23 mouse cellular contexts compared by ENCODE assay signal in genomic region chr19:18083312-18083711, GRCm38 (mm10).
DNase-seq lines count a peak whose midpoint lies in the region; ATAC-seq and TF ChIP-seq lines count a peak whose summit lies in the region.
"Had no signal": no experiment of that assay in that cellular context is flagged by ENCODE, and none has a peak within 500 bp of the region (broad histone marks: within the 10 kb centered on the region; RNA-seq: fewer than 3 reads in every experiment).

No protein-coding gene starts in this region.

- no peak overlapping the region for H3K27ac ChIP-seq in cerebellum, adult 2 months (ENCODE audit: insufficient read depth, low read length)
- H3K27ac ChIP-seq: embryonic facial prominence, embryonic 15.5 days; forebrain, embryonic 10.5 days; gastrocnemius, adult 2 months; heart, embryonic 13.5 days; hindbrain, embryonic 15.5 days had no signal

- peak; percentile 72; the same call in 1 of the 2 replicates for ATAC-seq in cerebellum, adult (ENCODE audit: insufficient number of reproducible peaks, low FRiP score, low TSS enrichment)
- no peak for ATAC-seq in megakaryocyte progenitor cell, adult 5-6 weeks (replicated peaks; ENCODE audit: poor library complexity)
- ATAC-seq: activated CD4-positive, CD25-positive, alpha-beta regulatory T cell, adult 4 months; forebrain, embryonic 14.5 days; intestine, embryonic 16.5 days; Patski had no signal

- TF ChIP-seq POLR2A in cerebellum, adult 2 months (IDR thresholded peaks at IDR 0.05; ENCODE audit: borderline replicate concordance, insufficient read depth, low read length): no peak

- DNase-seq in brain, adult 2 months (ENCODE audit: low read depth, low spot score): peak; percentile 21
- peak; percentile 62 to 78 for DNase-seq in cerebellum, adult 2 months
- DNase-seq in cerebellum, postnatal 10 days: peak; percentile 70 to 87
- DNase-seq in lung, adult 18-20 months: no peak
- DNase-seq in urinary bladder, postnatal 36 days (ENCODE audit: low spot score in 2 of 2): no peak
- DNase-seq in testis, postnatal 10 days (ENCODE audit: low spot score): no peak
- DNase-seq: adrenal gland, postnatal 14 days; gastrocnemius, adult 2 months; gastrocnemius, postnatal 25 days; heart, adult 11 months; heart, postnatal 36 days had no signal

- H3K27me3 ChIP-seq in cerebellum, adult 2 months (ENCODE audit: control insufficient read depth, insufficient read depth, low read length): no peaks in the 10 kb centered on the region
- H3K27me3 ChIP-seq: CH12.LX; embryonic facial prominence, embryonic 15.5 days; heart, embryonic 13.5 days; hindbrain, embryonic 15.5 days; Patski had no signal

- no peak overlapping the region for H3K4me3 ChIP-seq in cerebellum, adult 2 months (replicated peaks; ENCODE audit: insufficient read depth, low read depth, low read length)
- H3K4me3 ChIP-seq: embryonic facial prominence, embryonic 15.5 days; erythroblast, embryonic 14.5 days; forebrain, embryonic 10.5 days; gastrocnemius, adult 2 months; heart, embryonic 13.5 days; hindbrain, embryonic 15.5 days had no signal

- no peaks in the 10 kb centered on the region; the same call in 1 of the 2 replicates for H3K4me1 ChIP-seq in cerebellum, adult 2 months (ENCODE audit: control insufficient read depth, insufficient read depth, low read length)
- H3K4me1 ChIP-seq: embryonic facial prominence, embryonic 15.5 days; forebrain, embryonic 10.5 days; hindbrain, embryonic 15.5 days had no signal

- 8% methylated on average over 6 of the region's 6 CpGs for WGBS in cerebellum, adult 2 months

- TF ChIP-seq CTCF in cerebellum, adult 2 months (IDR thresholded peaks at IDR 0.05; ENCODE audit: borderline replicate concordance, insufficient read depth, low read depth, low read length): no peak

Comparison
In these comparisons a context has a peak if more than half of its experiments do, and no peak if none do; other contexts are left out.
1. DNase-seq: peak in brain, adult 2 months (single experiment), cerebellum, adult 2 months (2 of 2) and cerebellum, postnatal 10 days (2 of 2); none in lung, adult 18-20 months (0 of 2), urinary bladder, postnatal 36 days (0 of 2) and testis, postnatal 10 days (single experiment).